Mouse (Mus musculus) left cerebral cortex, postnatal 25 days (tissue): ENCODE data around the gene Tas2r109. TPM values are rescaled to one million over a fixed set of nuclear protein-coding genes. Genes with fewer than 3 reads are reported as not detected.
"Not testable (repeated sequence)": the region's sequence is repeated elsewhere in the genome, so short reads cannot be mapped to it uniquely, and the experiment has no call there.

Experiments used
- DNase-seq, 2 experiments: peaks; one replicate each; pipeline ENCODE4 v3.0.0; 2022; ENCODE audit warnings: low spot score in 2 of 2, mixed read lengths in 1 of 2
- intact Hi-C: fragments of 180-260 bp; cut with DNase I; formaldehyde crosslinking; loops from one replicate; pipeline ENCODE4 v1.15.1; 2025
- total RNA-seq, 2 experiments: library from RNA; stranded (reverse); gene quantifications; 2 replicates each; pipeline ENCODE4 v1.2.3; 2021

Gene Tas2r109
- not detected for total RNA-seq

- DNase-seq, result no peak
- intact Hi-C loops, result no loop called here
Observed at GRCm38 (mm10) chr6:132980865-132981264, at the start of gene Tas2r109. Gene Tas2r109 (minus strand): TSS chr6:132980965.

- intact Hi-C loops, result no loop called here
Observed at GRCm38 (mm10) chr6:132957819-132958218, 22.9 kb downstream of the Tas2r109 start, which contains the start of gene Tas2r131. Gene Tas2r131 (minus strand): TSS chr6:132957919.

GRCm38 (mm10) chr6:132950802-132951201, 30.0 kb downstream of the Tas2r109 start, which contains the start of gene Tas2r129:
Gene Tas2r129 (plus strand): TSS chr6:132951102.
- intact Hi-C loops, result no loop called here
- DNase-seq, result no peak

More at GRCm38 (mm10) chr6:132957819-132958218, 22.9 kb downstream of the Tas2r109 start, which contains the start of gene Tas2r131:
- DNase-seq, result no peak

DNA sequence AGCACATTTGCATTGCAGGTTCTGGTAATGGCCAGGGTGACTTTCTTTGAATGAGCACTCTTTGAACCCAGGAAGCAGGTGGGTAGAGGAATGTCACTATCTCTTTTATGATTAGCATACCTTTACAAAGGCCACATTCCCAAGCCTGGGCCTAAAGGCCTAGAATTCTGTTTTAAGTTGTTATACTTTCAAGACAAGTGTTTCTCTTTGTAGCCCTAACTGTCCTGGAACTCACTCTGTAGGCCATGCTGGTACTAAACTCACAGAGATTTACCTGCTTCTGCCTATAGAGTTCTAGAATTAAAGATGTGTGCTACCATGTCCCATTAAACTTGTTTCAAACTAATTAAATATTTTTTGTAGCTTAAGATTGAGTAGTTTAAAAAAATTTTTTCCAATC, 39.4 kb downstream of the Tas2r109 start:
- intact Hi-C loops, result not testable (repeated sequence)

More for the DNA sequence above, 39.4 kb downstream of the Tas2r109 start:
- not testable (repeated sequence) for DNase-seq

Other genes with a start within 250 kb of the Tas2r109 start
- not detected for gene Tas2r115, start 242.9 kb downstream of the Tas2r109 start, total RNA-seq
- gene Tas2r124, start 226.2 kb downstream of the Tas2r109 start, total RNA-seq, result not detected
- gene Tas2r102, start 218.8 kb downstream of the Tas2r109 start, total RNA-seq, result not detected
- not detected for gene Tas2r136, start 202.8 kb downstream of the Tas2r109 start, total RNA-seq
- not detected for gene Tas2r117, start 178.1 kb downstream of the Tas2r109 start, total RNA-seq
- not detected for gene Tas2r123, start 133.8 kb downstream of the Tas2r109 start, total RNA-seq
- not detected for gene Tas2r116, start 125.5 kb downstream of the Tas2r109 start, total RNA-seq
- gene Tas2r110, start 113.0 kb downstream of the Tas2r109 start, total RNA-seq, result not detected
- not detected for gene Tas2r113, start 88.0 kb downstream of the Tas2r109 start, total RNA-seq
- not detected for gene Tas2r125, start 71.3 kb downstream of the Tas2r109 start, total RNA-seq
- not detected for gene Tas2r129, start 29.9 kb downstream of the Tas2r109 start, total RNA-seq
- gene Tas2r131, start 23.0 kb downstream of the Tas2r109 start, total RNA-seq, result not detected
- gene Tas2r103, start 56.1 kb upstream of the Tas2r109 start, total RNA-seq, result not detected
- gene Tas2r140, start 74.9 kb upstream of the Tas2r109 start, total RNA-seq, result not detected
- 10 to 100 TPM; 93.6 to 97.5 TPM for gene Smim10l1, start 123.9 kb upstream of the Tas2r109 start, total RNA-seq